Mouse (Mus musculus) c-Kit-positive CD71-negative TER-119-negative erythroid progenitor cells, embryonic 14.5 days (primary cell): ENCODE data around the gene Rab5c.

ENCODE experiments used
- DNase-seq: peaks from one replicate; pipeline ENCODE4 v3.0.0-alpha.2; 2013; ENCODE audit warnings: low read depth

Gene Rab5c

GRCm38 (mm10) chr11:100752294-100752693 lies 14.3 kb upstream of the Rab5c start:
- DNase-seq: no peak

DNA sequence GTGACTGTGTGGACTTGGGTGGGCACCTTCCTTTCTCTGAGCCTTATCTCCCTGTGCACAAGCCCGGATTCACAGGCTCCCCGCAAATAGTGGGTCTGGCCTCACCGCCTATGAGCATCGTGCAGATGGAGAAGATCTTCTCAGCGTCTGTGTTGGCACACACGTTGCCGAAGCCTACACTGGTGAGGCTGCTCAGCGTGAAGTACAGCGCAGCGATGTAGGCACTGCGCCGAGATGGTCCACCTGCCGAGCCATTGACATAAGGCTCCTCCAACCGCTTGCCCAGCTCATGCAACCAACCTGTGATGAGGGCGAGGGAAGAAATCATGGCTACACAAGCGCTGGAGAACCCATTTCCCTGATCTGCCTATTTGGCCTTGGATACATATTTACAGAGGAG lies 12.1 kb upstream of the Rab5c start:
- DNase-seq: no peak

DNA sequence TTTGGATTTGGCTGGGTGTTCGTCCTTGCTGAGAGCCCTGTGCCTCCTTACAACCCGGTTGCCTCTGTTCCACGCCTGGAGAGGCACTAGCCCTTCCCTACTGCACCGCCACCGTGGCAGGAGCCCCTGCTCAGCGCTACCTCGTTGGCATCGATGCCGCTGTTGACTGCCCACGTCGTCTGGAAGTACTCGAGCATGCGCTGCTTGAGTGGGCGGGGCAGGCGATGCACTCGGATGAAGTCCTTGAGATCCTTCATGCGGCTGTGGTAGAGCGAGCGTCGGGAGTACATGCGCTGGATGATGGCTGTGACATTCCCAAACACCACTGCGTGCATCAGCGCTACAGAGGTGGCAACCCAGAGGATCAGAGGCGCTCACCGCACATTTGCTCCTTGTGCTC lies 11.5 kb upstream of the Rab5c start:
- no peak for DNase-seq

DNA sequence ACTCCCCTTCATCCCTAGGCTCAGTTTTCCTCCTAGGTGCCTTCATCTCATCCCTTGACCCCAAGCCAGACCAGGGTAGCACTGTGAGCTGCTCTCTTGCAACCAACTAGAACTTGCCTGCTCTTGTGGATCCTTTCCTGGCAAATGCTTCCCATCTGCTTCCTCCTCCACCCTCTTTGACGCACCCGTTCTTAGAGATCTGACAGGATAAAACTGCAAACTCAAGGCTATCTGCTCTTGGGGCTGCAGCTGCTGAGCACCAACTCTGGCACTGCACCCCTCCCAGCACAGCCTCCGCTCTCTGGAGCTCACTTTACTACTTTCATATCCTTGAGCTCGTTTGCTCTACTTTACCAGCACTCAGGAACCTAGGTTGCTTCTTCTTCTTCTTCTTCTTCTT lies 10.6 kb upstream of the Rab5c start:
- no peak for DNase-seq

- DNase-seq: no peak
Observed at GRCm38 (mm10) chr11:100747114-100747513, 9.1 kb upstream of the Rab5c start.

- DNase-seq: no peak
Observed at GRCm38 (mm10) chr11:100746546-100746945, 8.5 kb upstream of the Rab5c start.

DNA sequence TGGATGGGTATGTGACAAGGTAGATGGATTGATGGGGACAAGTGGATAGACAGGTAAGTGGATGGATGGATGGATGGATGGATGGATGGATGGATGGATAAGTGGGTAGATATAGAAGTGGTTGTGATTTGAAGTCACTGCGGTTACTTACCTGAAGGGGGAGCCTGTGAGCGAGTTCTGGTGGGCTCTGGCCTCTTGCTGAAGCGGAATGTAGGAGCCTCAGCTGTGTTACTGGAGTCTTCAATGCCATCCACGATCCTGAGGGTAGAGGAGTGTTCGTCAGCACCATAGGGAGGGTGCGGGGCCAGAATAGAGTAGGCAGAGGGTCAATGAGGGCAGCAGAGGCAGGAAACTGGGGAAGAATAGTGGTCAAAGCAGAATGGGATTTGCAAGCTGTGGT lies 7.1 kb upstream of the Rab5c start:
- no peak for DNase-seq

GRCm38 (mm10) chr11:100741348-100741747 lies 3.3 kb upstream of the Rab5c start:
- no peak for DNase-seq

- no peak for DNase-seq
Observed at GRCm38 (mm10) chr11:100738749-100739148, 734 bp upstream of the Rab5c start.

DNA sequence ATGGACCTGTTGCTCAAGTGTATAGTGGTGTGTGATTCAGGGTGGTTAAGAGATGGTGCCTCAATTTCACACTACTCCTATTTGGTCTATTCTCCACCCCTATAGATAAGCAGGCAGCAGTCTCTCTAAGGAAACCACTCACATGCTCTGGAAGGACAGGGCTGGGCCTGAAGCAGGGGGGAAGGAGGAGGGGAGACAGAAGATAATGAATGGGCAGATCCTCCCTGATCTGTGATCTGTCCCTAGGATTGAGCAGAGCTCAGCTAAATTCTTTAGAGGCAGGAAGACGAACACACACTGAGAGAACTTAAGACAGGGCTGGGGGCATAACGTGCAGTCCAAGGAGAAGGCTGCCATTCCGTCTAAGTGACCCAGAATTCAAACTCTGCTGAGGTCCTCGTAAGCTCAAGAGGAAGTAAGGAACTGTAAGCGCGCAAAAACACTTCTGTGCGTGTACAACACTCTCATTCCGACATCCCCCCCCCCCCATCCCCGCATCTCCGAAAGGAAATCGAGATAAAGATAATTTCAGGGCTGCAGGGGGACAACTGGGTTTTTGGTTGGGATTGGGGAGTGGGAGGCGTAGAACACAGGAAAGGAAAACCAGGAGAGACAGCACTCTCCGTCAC lies 796 bp downstream of the Rab5c start:
- DNase-seq: no peak

DNA sequence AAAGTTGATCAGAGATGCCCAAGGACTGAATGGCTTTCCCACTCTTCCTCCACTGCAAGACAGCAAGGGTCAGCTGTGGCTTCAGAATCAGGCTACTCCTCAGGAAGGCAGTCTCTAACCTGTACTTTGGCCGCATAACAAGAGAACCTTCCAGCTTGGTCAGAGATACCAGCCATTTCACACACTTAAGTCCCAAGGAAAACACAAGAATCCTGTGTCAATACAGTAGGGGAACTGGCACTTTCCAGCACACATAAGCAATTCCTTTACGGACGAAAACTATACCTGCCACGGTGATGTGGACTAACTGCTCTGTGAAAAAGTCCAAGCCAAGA lies 1.3 kb downstream of the Rab5c start:
- DNase-seq: no peak

DNA sequence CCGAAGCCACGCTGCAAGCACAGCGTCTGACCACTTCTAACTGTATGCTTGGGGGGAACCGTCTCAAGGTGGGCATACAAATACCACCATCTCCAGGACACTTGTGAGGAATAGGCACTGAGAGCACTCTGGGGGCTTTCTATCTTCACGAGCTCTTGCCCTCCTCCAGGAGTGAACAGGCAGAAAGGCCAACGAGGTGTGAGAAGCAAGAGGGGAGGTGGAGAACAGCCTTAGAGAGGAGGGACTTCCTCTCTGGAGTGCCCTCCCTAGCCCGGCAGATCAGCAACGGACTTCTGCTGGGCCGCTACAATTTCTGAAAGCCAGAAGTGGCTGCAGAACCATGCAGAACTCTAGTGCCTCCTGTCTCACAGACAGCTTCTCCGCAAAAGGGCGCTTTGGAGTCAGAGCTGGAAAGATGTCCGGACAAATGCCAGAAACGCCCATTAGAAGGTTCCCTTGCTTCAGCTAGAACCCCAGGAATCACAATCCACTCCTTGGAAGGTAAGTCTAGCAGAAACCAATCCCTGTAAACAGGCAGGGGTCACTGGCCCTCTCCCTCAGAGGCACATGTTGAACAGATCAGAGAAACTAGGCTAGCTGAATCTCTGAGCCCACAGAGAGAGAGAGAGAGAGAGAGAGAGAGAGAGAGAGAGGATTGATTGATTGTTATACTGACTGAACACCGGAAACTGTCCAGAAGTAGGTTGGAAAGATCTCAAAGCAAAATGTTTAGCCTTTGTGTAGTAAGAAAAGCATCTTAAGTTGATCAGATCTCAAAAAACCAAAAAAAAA lies 1.9 kb downstream of the Rab5c start:
- DNase-seq: no peak

DNA sequence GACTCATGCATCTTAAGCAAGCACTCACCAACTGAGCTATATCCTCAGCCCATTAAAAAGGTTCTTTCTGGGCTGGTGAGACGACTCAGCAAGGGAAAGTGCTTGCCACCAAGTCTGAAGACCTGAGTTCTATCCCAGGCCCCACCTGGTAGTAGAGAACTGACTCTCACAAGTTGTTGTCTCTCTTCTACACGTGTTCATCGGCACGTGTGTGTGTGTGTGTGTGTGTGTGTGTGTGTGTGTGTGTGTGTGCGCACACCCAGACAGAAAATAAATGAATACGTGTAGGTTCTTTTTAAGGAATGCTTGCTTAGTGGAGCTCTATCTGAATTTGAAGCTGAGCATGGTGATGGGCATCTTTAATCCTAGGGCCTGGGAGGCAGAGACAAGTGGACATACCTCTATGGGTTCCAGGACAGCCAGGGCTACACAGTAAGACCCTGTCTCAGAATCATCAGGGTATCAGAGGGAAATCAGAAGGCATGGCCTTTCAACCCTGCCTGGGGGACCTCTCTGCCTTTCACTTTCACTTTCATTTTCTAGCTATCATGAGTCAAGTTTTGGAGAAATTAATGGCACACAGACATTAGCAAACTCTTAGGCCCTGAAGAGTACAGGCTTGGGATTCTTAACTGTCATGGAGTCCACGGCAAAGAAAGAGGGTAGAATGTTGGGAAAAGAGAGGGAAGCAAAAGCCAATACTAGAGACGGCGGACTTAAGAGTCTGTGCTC lies 2.7 kb downstream of the Rab5c start:
- DNase-seq: no peak

- no peak for DNase-seq
Observed at GRCm38 (mm10) chr11:100730477-100731205, 7.4 kb downstream of the Rab5c start.

DNA sequence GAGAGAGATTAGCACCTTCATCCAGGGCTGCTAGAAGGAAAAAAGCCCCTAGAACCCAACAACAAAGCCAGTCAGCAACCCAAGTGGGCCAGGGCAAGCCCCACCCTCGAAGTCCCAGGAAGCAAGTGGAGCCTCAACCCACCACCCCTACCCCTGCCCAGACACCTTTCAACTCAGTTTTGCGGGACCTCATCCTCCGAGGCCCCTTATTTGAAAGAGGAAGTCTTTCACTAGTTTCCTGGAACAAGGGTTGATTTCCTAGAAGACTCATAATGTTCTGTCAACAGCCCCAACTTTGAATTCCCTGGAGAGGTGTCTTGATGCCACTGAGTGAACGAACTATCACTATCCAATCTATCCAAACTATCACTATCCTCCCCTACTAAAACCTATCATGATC lies 8.0 kb downstream of the Rab5c start:
- no peak for DNase-seq

DNA sequence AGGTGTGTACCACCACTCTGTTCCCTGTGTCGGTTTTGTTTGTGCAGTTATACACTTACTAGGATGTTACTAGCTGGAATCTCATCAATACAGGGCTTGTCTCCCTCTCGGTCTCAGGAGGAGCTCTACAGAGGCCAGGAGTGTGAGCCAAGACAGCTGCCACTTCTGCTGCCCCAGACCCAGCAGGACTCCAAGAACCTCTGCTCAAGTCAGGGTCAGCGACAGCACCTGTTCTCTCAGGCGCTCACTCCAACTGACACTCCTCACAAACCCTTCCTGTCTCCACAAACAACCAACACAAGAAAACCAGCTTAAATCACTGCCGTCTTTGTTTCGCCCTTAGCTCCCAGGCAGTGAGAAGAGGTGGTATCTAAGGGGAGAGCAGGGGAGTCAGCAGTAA lies 9.4 kb downstream of the Rab5c start:
- DNase-seq: no peak

GRCm38 (mm10) chr11:100727201-100727600 lies 10.8 kb downstream of the Rab5c start:
- no peak for DNase-seq

GRCm38 (mm10) chr11:100724919-100725512 lies 13.0 kb downstream of the Rab5c start:
- no peak for DNase-seq

DNA sequence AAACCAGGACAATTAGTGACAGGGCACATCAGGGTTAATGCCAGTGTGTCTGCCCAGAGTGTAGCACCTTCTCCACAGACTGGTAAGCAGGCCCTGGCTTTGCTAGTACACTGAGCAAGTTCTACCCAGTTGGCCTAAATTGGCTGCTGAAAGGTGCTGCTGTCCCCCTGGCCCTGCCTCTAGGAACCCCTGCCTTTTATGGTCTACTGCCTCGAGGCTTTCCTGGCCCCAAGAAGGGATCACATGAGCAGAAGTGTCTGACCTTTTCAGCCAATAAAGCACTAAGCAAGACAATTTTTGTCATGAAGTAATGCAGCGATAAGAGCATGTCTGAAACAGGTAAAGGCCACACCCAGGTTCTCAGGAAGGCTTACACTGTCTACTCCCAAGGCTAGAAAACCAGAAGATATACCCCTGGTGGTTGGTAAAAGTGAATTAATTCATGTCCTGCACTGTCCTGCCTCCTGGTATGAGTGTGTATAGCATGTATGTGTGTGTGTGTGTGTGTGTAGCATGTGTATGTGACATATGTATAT lies 15.5 kb downstream of the Rab5c start:
- DNase-seq: no peak

DNA sequence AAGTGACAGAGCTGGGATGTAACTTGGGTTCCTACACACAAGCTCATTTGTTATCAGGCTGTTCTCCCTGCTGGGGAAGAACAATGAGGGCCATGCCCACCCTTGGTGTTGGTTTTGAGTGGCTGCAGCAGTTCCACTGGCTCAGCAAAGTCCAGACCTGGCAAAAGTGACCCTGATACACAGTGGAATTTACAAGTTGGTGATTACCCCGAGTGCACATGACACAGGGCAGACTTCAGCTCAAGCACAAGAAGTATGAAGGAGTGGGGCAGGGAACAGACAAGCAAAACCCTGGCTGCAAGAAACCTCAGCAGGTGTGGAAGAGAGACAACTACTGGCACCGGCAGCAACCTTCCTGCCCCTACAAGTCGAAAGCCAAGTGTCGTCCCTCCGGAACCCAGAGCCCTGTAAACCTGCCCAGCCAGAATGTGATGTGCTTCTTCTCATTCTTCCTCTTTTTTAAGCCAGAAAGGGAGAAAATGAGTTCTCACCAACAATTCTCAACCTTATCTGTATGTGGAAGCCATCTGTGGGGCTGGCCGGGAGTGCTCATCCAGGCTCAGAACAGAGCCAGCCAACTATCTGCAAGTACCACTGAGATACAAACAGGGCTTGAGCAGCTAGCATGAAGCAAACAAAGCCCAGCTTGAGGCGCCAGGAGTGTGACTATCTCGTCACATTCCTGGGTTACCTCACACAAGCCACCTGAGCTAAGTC lies 16.1 kb downstream of the Rab5c start:
- no peak for DNase-seq

GRCm38 (mm10) chr11:100721254-100721653 lies 16.8 kb downstream of the Rab5c start:
- DNase-seq: no peak
